Mouse (Mus musculus) c-Kit-positive CD71-positive TER-119-positive erythroid progenitor cells, embryonic 14.5 days (primary cell): Measurements from ENCODE around the gene Neurod2.
A peak's percentile ranks its signal among the peaks of the same experiment; 100 is the strongest.

Experiments
- DNase-seq: peaks from one replicate; pipeline ENCODE4 v3.0.0-alpha.2; 2013; ENCODE audit warnings: low spot score

Neurod2 gene

DNA sequence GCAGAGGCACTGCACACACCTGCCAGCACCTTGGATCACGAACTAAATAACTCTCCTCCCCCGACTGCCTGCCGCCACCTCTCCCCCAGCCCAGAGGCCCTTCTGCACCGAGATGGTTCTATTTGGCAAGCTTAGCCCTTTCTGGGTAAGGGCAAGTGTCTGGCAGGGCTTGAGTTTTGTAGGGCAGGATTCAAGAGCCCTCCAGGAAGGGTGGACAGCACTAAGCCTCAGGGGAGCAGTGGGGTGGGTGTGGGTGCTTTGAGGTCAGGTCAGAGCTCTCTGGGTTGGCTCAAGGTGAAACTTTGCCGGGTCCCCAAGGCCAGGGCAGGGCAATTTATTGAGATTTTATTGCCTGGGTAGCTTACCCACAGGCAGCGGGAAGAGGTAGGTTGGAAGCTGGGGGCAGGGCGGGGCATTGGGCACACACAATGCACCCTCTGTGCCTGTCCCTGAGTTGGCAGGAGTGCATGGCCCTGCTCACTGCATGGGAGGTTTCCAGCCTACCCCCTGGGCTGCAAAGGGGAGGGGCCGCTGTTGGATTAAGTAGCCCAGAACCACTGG, 24.3 kb upstream of the Neurod2 start:
- DNase-seq, result no peak

DNA sequence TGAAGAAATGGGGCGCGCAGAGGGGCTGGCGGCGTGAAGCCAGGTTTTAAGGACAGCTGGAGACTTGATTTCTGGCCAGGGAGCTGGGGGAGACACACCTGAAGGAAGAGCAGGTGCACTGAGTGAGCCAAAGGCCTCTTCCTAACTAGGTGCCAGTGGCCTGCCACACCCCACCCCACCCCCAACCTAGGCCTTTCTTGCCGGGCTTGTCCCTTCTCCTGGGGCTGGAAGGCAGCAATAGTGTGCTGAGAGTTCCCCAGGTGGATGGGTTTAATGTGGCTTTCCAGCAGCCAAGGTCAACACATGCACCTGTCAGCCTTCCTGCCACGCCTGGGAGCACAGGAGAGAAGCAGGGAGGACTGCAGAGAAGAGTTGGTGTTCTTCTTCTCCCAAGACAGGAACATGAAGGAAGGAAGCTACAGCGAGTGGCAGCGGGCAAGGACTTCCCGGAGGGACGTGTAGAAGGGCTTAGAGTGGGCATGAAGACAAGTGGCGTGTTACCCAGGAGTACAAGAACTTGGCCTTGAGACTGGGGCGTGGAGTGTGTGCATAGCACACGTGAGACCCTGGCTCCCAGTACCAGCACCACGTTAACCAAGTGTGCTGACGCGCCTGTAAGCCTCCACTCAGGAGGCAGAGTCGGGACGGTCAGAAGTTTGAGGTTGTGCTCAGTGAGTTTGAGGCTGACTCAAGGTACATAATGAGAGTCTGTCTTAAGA, 23.0 kb upstream of the Neurod2 start:
- no peak for DNase-seq

DNA sequence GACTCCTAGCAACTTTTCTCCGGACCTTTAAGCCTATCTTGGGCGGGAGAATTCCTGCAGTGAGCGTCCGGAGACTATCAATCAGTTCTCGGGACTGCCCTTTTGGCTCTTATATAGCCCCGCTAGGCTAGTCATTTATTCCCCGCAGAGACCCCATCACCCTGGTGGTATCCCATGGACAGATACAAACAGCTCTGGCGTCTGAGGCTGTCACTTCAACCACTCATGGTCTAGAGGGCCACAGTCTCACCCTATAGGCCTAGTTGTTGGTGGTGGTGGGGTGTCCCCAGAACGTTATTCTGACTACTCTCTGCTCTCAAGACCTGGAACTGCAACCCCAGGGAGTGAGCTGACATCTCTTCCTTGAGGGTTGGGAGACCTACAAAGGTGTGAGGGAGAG, 19.9 kb upstream of the Neurod2 start:
- DNase-seq, result no peak

DNA sequence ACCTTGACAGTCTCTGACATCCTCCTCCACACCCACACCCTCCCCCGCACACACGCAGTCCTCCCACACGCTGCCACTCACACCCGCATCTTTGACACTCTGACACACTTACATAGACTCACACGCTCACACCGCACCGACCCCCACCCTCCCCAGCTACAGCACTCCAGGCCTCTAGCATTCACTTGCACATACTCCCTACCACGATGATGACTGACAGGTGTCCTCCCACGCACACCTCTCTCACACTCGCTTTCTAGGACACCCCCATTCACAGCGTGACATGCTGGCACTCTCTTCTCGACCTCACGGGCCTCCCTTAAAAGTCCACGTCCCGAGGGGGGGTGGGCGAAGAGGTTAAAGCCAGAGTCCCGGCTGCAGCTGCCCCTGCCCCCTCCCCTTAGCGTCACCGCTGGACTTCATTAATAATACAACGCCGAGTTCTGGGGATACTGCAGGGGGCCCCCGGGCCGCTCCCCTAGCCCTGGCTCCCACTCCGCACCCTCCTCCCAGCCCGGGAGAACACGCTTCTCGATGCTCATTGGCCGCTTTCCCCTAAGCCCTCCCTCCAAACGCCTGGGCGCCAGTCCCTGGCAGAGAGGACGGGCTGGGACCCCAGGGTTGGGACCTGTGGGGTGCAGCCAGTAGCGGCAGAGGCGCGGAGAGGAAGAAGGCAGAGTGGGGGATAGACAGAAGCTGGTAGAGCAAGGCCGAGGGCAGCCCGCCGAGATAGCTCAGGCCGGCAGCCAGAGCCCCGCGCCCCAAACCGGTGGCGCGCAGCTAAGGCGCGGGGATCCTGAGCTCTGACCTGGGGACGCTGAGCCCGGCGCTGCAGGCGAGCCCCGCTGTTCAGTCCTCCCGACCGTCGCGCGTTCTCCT, 18.9 kb upstream of the Neurod2 start, which contains the start of gene Ppp1r1b:
Gene Ppp1r1b, plus strand, starts transcription at position 322 of the 879 bp plus-strand sequence.
- no peak for DNase-seq

DNA sequence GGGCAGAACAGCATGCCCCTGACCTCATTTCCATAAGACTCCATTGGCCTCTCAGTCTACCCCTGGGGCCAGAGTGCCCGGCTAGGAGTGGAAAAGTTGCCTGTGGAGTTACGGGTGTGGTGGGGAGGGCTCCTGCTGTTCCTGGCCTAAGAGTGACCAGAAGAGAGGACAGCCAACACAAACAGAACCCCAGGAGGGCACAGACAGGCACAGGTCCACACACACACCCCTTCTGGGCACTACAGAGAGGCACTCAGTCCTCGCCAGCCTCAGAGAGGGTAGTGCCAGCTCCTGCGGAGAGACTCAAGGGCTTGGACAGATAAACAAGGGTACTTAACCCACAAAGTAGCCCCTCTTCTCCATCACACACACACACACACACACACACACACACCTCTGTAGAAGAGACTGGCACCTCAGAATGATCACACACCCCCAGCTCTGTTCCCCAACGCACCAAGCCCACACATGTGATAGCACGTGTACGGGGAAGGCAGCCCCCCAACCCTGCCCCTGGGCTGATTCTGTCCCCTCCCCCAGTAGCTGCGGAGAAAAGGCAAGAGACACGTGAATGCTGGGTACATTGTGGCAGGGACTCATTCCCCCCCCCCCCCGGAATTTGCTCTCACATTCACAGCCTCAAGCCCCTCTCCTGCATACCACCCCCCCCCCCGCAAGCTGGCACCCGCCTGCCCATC, 18.1 kb upstream of the Neurod2 start:
- DNase-seq, result no peak

DNA sequence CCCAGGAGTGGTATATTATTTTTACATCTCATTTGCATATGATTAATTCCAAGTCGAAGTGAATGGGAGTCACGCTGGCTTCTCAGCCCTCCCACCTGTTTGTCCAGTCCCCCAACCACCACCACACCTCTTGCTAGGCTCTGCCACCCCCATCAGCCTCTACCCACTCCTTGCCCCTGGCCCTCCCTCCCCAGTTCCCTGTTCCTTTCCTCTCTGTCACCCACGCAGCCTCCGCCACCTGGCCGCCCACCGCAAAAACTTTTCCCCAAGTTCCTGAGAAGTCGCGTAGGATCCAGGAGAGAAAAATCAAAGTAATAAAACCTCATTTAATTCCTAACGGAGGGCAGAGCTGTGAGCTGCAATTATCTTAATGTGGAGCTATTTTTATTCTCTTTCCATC, 16.7 kb upstream of the Neurod2 start:
- DNase-seq, result no peak

DNA sequence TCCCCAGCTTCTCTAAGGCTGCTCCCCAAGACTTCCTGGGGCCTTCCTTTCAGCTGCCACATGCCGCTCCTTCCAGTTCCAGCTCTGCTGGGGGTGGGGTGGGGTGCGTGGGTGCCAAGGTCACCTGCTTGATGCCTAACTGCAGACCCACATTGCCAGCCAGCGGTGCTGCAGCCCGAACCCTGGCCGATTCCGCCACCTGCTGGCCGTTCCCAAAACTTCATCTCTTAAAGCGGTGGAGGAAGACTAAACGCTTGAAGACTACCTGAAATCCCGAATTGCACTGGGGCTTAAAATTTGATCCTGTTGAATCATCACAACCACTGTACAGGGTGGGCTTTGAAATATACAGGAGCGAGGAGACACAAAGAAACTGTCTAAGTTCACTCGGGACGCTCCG, 15.8 kb upstream of the Neurod2 start:
- DNase-seq, result peak; percentile 58

DNA sequence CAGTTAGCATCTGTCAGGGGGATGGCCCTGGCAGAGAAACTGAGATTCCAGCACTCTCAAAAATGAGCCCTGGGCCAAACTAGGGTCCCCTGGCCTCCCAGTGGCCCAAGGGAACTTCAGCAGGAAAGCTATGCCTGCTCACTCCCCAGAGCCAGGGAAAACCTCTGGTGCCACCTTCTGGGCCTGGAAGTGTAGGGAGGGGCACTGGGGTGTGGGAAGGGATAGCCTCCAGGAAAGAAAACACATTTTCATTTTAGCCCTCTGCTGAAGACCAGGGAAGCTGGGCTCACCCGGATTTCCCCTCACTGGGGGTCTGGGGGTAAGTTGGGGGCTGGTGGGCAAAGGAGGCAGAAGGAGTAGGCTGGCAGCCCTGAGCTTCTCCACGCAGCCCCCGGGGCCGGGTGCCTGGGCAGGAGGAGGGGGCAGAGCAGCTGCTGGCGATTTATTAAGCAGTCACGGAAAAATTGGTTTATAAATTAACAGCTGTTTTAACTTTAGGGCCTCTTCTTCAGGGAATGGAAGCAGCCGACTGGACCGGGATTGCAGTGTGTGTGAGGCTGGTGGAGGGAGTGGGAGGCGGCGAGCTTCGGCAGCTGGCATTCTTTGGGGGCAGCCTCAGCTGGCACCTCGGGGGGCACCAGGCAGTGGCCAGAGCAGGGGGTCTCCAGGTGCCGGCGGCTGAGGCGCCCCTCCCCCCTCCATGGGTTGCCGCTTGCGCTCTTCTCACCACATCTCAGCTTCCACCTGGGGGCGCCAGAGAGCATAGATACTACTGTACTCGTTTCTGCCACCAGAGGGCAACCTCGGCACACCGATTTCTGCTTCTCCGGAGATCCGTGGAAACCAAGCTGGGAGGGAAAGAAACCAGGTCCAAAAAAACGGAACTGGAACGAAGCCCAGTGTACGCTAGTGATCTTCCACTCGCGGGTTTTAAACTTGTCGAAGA, 12.8 kb upstream of the Neurod2 start:
- DNase-seq, result peak; percentile 84

DNA sequence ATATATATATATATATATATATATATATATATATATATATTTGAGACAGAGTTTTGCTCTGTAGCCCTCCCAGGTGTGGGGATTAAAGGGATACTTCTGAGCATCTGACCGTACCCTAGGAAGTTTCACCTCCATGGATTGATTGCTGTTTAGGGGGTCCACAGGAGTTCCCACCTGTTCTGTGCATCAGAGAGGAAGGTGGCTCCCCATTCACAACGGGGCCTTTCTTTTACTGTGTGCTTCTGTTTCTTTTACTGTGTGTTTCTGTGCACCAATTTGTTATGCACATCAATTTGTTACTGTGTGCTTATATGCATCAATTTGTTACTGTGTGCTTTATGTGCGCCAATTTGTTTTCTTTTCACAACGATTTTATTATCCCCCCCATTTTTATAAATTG, 11.7 kb upstream of the Neurod2 start:
- DNase-seq, result no peak

DNA sequence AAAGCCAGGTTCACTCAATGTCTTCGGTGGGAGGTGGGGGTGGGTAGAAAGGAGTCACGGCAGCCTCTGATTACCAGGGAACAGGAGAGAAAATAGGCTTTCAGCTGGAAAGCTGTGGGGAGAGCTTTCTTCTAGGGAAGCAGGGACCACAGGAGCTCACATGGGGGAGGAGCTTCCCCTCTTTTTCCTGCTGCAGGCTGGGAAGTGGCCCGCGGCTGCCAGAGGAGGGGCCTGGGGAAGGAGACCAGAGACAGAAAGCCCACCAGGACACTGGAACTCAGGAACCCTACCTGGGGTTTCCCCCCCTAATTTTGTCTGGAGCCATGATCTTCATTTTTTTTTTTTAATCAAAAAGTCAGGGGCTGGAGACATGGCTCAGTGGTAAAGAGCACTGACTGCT, 11.1 kb upstream of the Neurod2 start:
- DNase-seq, result no peak

DNA sequence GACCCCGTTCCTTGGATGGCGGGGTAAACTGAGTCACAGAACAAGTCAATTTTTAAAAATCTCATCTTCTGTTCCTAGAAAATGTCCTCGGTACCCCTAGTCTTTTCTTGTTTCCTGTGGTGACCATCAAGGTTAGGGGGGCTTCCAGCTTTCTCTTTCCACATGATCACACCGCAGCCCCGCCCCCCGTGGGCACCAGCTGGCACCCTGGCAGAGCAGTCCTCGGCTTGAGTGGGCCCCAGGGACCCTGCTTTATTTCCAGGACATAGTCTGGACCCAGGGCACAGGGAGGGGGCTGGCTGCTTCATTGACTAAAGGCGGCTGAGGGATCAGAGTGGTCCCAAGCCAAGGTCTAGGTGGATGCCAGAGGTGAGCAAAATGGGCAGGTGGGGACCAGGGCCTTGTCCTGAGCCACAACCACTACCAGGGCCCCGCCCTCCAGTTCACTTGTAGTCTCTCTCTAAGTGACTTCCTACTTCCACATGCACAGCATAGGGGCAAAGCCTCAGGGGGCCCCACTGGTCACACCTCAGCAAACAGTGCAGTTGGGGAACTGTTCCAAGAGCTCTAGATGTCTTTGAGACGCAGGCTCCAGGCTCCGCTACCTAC, 10.3 kb upstream of the Neurod2 start:
- no peak for DNase-seq

DNA sequence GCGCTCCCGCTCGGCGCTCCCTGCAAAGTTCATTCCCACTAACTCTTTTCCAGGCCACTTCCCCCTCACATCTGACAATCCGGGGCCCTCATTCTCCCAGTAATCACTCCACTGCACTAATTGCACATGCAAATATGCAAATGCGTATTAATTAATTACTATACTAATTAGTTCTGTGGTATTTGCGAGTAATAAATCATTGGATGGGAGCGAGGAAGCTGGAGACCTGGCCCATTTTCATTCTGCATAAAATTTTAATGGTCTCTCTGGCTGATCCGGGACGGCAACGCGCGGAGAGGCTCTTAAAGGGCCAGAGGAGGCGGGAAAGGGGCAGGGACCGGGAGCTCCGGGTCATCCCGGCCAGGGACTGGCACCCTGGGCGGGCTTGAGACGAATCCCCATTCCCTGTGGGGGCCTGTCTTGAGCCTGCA, 9.6 kb upstream of the Neurod2 start:
- no peak for DNase-seq

DNA sequence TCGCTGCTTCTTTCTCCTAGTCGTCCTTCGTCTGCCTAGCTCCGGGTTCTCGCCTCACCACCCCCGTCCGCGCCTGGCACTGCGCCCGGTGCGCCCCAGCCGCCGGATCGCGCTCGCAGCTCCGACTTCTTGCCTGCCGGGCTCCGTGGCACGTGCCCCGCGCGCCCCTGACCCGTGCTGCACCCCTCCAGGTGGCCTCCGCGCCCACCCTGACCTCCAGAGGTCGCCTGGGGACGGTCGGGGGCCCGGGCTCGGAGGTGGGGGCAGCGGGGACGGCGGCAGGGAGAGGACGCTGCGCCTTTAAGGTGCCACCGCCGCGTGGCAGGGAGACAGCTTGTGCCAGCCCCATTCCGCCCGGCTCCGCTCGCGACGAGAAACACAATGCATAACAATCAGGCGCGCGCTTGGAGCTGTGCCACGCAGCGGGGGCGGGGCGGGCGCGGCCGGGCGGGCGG, 9.1 kb upstream of the Neurod2 start:
- DNase-seq, result no peak

DNA sequence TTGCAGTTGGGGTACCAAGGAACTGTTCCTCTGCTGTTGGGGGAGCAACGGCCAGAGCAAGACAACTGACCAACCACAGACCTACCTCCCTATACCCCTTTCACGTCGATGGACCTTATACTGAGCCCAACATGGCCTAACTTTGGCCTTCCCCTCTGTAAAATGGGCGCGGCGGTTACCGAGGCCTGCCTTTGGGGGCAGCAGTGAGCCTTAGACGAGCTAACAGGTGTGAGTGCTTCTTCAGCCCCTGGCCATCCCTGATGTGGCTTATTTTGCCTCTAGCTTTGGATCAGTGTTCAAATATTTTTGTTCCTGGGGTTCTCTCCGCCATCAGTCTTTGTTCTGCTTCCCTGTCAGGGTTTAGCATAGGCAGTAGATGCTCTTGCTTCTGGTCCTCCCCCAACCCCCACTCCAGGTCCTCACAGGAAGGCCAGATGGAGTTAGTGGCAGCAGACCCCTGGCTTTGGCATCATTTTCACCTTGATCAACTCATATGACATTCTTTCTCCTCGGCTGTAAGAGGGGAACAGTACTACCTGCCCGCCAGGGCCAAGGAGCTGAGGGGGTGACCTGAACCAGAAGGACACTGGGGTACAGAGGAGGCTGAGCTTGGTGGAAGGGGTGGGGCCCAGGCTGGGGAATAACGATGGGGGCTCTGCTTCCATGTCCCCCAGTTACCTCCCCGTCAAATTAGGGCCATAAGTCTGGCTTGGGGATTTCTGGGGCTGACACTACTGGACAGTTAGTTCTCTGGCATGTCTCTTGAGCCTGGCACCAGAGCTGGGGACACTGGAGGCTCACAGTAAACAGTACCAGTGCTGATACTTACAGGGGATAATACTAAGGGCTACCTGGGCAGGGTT, 7.0 kb upstream of the Neurod2 start:
- DNase-seq, result no peak

DNA sequence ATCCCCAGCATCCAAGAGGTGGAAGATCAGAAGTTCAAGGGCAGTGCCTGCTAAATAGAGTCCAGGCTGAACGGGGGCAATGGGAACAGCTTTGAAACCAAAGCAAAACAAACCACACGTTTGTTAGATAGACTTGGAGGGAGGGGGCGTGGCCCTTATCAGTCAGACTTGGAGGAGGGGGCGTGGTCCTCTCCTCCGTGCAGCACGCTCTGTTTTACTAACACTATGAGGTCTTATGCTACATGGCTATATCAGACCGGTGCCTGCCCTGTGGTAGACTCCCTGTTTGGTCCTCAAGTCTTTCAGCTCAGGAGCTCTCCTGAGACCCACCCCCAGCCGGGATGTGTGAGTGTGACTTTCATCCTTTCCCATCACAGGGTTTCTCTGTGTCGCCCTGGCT, 5.8 kb upstream of the Neurod2 start:
- DNase-seq, result no peak

DNA sequence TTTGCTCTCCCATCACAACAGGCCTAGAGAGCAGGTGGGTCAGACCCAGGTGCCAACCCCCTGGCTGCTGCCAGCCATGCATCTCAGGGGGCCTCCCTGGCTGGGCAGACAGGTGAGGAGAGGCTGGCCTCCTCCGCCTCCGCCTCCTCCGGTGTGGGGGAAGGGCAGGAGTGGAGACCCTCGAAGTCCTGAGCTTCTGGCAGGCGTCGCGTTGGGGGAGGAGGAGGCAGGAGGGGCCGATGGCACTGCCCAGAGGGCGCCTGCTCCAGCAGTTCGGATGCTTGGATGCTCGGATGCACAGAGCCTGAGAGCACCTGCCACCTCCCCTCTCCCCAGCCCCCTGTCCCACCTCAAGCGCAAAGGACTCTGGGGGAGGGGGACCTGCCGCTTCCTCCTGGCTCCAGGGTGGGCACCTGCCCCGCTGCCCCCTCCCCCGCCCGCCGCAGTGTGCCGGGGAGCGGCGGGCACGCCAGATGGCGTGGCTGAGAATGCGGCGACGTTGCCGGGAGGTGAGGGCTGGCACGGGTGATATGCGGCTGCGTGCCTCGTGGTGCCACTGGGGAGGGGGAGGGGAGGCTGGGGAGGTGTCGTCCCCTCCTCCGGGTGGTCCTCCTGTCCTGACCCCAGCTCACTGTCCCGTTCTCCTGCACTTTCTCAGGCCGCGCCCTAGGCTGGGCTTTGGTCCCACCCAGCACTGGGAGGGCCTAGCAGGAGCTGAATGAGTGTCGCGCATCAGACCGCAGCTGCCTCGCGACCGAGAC, 4.7 kb upstream of the Neurod2 start:
- DNase-seq, result no peak

DNA sequence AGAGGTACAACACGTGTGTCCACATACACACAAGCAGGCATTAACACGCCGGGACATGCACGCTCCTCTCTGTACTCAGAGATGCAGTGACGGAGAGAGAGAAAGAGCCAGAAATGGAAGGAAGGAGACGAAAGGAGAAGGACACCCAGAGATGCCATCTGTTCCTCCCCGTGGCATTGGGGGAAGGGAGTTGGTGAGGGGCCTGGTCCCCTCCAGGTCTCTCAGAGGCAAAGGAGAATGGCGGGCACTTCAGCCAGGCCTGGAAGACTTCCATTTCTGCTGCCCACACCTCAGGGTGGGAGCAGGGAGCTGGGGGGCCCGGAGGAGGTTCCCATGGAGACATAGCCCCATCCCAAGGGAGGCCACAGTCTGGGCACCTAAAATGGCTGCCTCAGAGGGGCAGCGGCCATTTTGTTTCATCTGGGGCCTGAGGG, 3.8 kb upstream of the Neurod2 start:
- no peak for DNase-seq

DNA sequence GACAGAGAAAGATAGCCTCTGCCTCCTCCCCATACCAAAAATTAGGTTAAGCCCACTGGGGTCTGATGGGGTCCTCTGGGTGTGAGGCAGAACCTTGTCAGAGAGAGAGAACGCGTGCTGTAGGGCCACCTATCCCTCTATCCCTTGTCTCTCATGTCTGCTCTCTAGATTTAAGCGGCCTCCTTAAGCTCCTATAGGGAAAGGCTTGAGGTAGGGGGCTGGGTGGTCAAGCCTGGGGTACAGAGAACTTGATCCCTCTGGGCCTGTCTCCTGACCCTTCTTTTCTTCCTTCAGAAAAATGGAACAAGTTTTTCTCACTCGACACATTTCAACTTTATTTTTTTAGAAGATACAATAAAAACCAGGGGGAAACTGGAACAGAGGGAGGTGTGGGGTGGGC, 3.4 kb upstream of the Neurod2 start:
- no peak for DNase-seq

DNA sequence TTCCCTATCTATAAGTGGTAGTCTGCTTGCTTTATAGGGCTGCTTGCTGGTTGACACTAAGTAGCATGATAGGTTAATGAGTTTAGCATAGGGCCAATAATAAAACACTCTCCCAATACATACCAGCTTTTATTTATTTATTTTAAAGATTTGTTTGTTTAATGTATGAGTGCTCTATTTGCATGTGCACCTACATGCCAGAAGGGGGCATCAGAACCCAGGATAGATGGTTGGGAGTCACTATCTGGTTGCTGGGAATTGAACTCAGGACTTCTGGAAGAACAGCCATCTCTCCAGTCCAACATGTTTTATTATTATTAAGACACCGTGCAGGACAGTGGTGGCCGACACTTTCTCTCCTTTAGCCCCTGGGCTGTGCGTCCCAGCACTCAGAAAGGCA, 2.7 kb upstream of the Neurod2 start:
- no peak for DNase-seq
